Mouse (Mus musculus) thymus, adult 2 months (tissue): ENCODE results near the gene Kirrel3. TPM values are rescaled to one million over a fixed set of nuclear protein-coding genes. Genes with fewer than 3 reads are reported as not detected.

ENCODE experiments used
- DNase-seq: peaks from one replicate; pipeline ENCODE4 v3.0.0; 2021
- H3K27ac ChIP-seq: fragments of 200-500 bp; 2 replicates; pipeline ENCODE4 v1.5.1; 2012; ENCODE audit warnings: low read length, control low read depth; ENCODE audit not compliant: control insufficient read depth, insufficient read depth
- H3K27me3 ChIP-seq: fragments of 200-500 bp; 2 replicates; pipeline ENCODE4 v1.6.1; 2012; ENCODE audit warnings: mild to moderate bottlenecking, low read length, moderate library complexity, mixed read lengths; ENCODE audit not compliant: control insufficient read depth, insufficient read depth
- H3K36me3 ChIP-seq: fragments of 200-500 bp; 2 replicates; pipeline ENCODE4 v1.6.1; 2012; ENCODE audit warnings: mild to moderate bottlenecking, low read length, moderate library complexity; ENCODE audit not compliant: control insufficient read depth, insufficient read depth
- H3K4me1 ChIP-seq: fragments of 200-500 bp; replicated peaks from 2 replicates; pipeline ENCODE4 v1.6.1; 2012; ENCODE audit warnings: low read length; ENCODE audit not compliant: control insufficient read depth, insufficient read depth
- H3K4me3 ChIP-seq: fragments of 200-500 bp; 2 replicates; pipeline ENCODE4 v1.5.1; 2012; ENCODE audit warnings: mild to moderate bottlenecking, low read length, control low read depth, moderate library complexity; ENCODE audit not compliant: control insufficient read depth, insufficient read depth
- CTCF ChIP-seq: fragments of 200-500 bp; IDR thresholded peaks from 2 replicates; pipeline ENCODE4 v1.5.1; 2012; ENCODE audit warnings: mild to moderate bottlenecking, control low read depth, low read length, moderate library complexity, borderline replicate concordance; ENCODE audit not compliant: control insufficient read depth, poor library complexity, insufficient read depth; ENCODE audit errors: extremely low read depth
- POLR2A ChIP-seq: fragments of 200-500 bp; IDR thresholded peaks from 2 replicates; pipeline ENCODE4 v1.6.1; 2012; ENCODE audit warnings: mild to moderate bottlenecking, low read length, control low read depth, moderate library complexity; ENCODE audit not compliant: control insufficient read depth, poor library complexity, insufficient read depth; ENCODE audit errors: extremely low read depth
- WGBS: fragments of 180-500 bp; shearing (Covaris S2); methylation state at CpG from one replicate; pipeline ENCODE4 v1.1.7; 2018; 5-methylcytosine and 5-hydroxymethylcytosine counted together
- polyA plus RNA-seq: library from polyadenylated mRNA; depleted of rRNA; stranded (reverse); fragments of >200 nt; gene quantifications from 2 replicates; pipeline ENCODE4 v1.2.3, GENCODE M21; 2012

Gene Kirrel3
- polyA plus RNA-seq, 1 experiment: 1.2 TPM

DNA sequence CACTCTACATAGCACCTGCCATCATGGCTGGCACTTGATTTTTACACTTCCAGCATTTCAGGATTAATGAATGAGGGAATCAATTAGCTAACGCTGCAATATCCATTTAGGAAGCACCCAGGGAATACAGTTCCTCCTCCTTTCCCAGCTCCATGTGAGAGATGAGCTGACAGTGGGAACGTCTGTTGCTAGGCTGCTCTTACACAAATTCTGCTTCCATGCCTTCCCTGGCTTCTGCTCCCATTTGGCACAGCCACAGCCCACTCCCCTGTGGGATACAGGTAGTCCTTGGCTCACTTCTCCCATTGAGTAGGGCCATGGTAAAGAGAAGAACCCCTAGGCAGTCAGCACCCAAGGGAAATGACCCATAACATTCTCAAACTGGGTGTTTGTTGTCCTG is 185.2 kb downstream of the Kirrel3 start:
- TF ChIP-seq CTCF (no peak), POLR2A (no peak)
- no peaks in the 10 kb centered on the region for H3K27me3 ChIP-seq
- no peak for DNase-seq
- no peak overlapping the region for H3K4me3 ChIP-seq
- H3K4me1 ChIP-seq: no peaks in the 10 kb centered on the region
- H3K36me3 ChIP-seq: no peaks in the 10 kb centered on the region
- H3K27ac ChIP-seq: no peak overlapping the region
- 81% methylated on average over 2 of the region's 2 CpGs for WGBS

DNA sequence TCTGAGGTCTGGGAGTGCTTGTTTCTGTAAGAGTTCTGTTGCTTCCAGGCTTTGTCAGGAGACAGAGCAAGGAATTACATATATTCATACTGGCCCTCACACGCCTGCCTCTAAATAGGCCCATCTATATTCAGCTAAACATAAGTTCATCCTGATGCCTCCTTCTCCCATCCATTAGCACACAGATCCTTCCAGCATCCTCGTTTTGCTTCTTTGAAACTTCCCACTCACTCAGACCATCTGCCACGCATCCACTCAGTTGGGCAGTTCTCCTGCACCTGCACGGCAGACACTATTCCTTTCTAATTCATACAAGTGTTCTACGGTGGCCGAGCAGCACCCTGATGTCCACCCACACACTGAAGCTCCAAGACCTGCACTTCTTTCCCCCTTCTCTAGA is 201.1 kb downstream of the Kirrel3 start:
- no peaks in the 10 kb centered on the region for H3K36me3 ChIP-seq
- H3K4me3 ChIP-seq: no peak overlapping the region
- DNase-seq: no peak
- TF ChIP-seq CTCF (no peak), POLR2A (no peak)
- 89% methylated on average over 6 of the region's 6 CpGs for WGBS
- no peaks in the 10 kb centered on the region for H3K27me3 ChIP-seq
- H3K4me1 ChIP-seq: no peaks in the 10 kb centered on the region
- no peak overlapping the region for H3K27ac ChIP-seq

DNA sequence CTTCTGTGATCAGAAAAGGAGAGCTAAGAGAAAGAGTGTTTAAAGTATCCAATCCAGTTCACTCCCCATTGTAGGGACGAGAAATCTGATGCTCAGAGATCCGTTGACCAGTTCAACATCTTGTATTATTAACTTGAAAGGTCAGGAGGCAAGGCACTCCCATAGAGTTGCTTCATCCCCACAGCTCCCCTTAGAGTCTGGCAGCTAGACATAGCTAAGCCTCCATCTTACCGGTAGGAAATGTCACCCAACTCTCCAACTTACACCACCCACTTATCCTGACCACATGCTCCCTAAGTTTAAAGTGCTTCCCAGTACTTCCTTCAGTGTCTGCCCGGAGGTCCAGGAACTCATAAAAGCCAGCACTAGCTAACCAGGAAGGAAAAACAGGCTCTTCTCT is 202.7 kb downstream of the Kirrel3 start:
- H3K4me1 ChIP-seq: no peaks in the 10 kb centered on the region
- H3K36me3 ChIP-seq: no peaks in the 10 kb centered on the region
- H3K27me3 ChIP-seq: no peaks in the 10 kb centered on the region
- no peak overlapping the region for H3K27ac ChIP-seq
- no peak overlapping the region for H3K4me3 ChIP-seq
- TF ChIP-seq CTCF (no peak), POLR2A (no peak)
- 48% methylated on average over 4 of the region's 4 CpGs for WGBS
- DNase-seq: no peak

DNA sequence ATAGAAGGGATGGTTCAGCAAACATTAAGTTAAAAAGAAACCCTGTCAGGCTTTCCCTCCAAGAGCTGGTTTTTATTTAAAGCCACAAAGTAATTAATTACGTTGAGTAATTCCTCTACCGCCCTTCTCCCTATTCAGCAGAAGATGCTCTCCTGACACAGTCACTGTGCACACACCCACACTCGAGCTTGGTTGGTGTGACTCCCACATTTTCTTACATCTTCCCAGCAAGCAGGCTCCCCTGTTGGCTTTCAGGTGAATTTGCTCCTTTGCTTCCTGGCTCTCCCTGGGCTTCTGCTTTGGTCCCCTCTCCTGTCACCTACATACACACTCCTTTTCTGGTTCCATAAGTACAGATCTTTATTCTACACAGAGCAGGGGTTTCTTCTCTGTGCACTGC is 203.7 kb downstream of the Kirrel3 start:
- no peak for TF ChIP-seq POLR2A
- TF ChIP-seq CTCF: no peak
- 86% methylated on average over 3 of the region's 3 CpGs for WGBS
- H3K27me3 ChIP-seq: no peaks in the 10 kb centered on the region
- no peaks in the 10 kb centered on the region for H3K36me3 ChIP-seq
- no peak for DNase-seq
- H3K4me3 ChIP-seq: no peak overlapping the region
- H3K27ac ChIP-seq: no peak overlapping the region
- H3K4me1 ChIP-seq: no peaks in the 10 kb centered on the region

DNA sequence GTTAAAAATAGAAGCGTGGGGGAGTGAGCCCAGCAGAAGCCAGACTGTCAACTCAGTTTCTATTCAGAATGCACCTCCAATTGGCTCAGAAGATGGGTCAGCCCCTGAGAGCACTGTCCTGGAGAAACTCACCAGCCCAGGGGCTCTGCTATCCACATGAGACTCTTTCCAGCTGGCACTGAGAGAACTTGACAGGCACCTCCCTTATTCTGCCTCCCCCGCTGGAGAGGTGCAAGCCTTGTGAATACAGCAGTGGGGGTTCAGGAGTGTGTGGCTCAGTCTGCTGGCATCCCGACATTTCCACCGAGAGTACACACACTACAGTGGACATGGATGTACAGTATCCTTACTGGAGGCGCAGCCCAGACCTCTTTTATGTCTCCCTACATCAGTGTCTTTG is 210.0 kb downstream of the Kirrel3 start:
- H3K4me3 ChIP-seq: no peak overlapping the region
- no peaks in the 10 kb centered on the region for H3K36me3 ChIP-seq
- no peak for DNase-seq
- TF ChIP-seq POLR2A (no peak), CTCF (no peak)
- H3K4me1 ChIP-seq: no peaks in the 10 kb centered on the region
- no peak overlapping the region for H3K27ac ChIP-seq
- WGBS: 82% methylated on average over 5 of the region's 5 CpGs
- H3K27me3 ChIP-seq: no peaks in the 10 kb centered on the region

DNA sequence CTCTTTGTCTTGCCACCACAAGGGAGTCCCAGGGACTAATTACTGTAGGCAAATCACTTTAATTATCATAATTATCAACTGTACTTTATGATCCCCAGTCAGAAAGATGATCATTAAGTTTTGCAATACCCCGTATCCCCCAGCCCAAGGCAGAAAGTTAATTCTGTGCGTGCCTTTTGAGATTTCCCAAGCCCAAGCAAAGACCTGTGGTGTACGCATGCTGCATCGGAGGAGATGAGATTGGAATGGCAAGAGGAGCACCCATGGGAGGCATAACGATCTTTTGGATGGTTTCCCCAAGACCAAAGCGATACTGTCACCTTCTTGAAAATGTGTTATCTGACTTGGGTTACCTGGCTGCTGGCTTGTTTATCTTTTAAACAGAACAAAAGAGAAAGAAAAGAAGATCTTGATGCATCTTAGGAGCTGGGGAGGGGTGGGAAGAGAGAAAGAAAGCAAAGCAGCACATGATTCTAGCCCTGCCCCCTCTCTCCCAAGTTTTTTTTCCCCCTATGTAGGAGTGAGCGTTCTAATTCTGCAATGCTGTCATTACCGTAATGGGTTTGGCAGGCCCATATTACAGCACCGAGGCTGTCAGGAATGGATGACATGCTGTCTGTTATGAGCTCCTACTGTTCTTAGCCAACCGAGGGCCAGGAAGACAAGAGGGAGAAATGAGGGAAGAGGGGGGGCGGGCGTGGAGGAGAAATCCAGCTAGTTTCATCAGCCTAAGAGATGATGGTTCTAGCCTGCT is 218.0 kb downstream of the Kirrel3 start:
- no peak overlapping the region for H3K27ac ChIP-seq
- no peaks in the 10 kb centered on the region for H3K4me1 ChIP-seq
- DNase-seq: no peak
- H3K36me3 ChIP-seq: no peaks in the 10 kb centered on the region
- TF ChIP-seq POLR2A (no peak), CTCF (no peak)
- no peak overlapping the region for H3K4me3 ChIP-seq
- no peaks in the 10 kb centered on the region for H3K27me3 ChIP-seq
- 87% methylated on average over 12 of the region's 12 CpGs for WGBS

DNA sequence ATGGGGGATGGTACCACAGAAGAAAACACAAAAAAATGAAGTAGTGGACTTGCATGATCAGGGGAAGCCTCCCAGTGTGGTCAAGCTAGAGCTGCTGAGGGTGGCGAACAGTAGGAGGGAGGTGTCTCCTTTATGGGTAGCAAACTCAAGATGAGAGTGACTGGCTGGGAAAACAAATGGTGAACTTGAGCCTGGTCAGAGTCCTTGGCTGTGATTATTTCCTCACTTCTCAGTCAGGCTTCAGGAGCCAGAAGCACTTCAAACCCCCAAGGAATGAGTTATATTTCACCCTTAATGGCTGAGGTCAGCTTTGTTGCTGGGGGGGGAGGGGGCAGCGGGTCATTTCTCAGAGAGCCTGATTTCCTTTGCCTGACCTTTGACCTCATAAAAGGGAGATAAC is 218.7 kb downstream of the Kirrel3 start:
- no peak for DNase-seq
- Histone ChIP-seq H3K27ac (no peak overlapping the region), H3K4me1 (no peaks in the 10 kb centered on the region), H3K27me3 (no peaks in the 10 kb centered on the region), H3K4me3 (no peak overlapping the region), H3K36me3 (no peaks in the 10 kb centered on the region)
- WGBS: 55% methylated on average over 2 of the region's 2 CpGs
- TF ChIP-seq CTCF (no peak), POLR2A (no peak)
